Mouse (Mus musculus): ENCODE results near the gene Diaph2. TPM values are rescaled to one million over a fixed set of nuclear protein-coding genes. Genes with fewer than 3 reads are reported as not detected.
"Not testable (repeated sequence)": the region's sequence is repeated elsewhere in the genome, so short reads cannot be mapped to it uniquely, and the experiment has no call there.

The Diaph2 gene
- polyA plus RNA-seq, 1 experiment = 13.2 TPM

DNA sequence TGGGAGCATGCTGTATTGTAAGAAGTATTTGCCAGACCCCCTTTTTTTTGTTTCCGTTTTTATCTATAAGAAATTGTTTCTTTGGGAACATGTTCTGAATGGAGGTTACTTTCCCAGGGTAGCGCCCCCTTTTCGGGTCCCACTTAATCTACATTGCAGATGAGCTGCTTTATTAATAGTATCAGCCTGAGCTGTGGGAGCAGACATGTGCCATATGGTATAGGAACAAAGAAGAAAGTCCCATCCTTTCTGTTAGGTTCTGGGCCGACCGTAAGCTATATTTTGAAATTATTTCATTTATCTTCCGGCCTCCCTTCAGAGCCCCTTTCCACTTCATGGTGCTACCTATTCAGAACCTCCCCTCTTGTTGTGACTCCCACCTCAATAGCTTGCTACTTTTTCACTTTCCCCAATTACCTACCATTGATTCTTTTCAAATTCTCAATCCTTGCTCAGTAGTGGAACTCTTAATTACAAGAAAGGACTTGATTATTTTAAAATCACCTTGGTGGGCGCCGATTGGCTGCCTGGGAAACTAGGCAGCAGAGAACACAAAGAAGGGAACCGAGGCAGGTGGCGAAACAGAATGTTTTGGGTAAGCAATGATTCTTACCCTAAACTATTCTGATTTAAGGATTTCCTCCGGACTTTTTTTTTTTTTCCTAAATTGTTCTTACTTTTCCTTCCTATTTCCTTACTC lies 24.2 kb downstream of the Diaph2 start:
- WGBS = 82% methylated on average over 11 of the region's 11 CpGs
- Histone ChIP-seq H3K4me1 (ENCODE audit: control insufficient read depth, insufficient read depth, low read length) (no peaks in the 10 kb centered on the region), H3K4me3 (replicated peaks; ENCODE audit: control insufficient read depth, low read depth, low read length) (no peak overlapping the region), H3K27ac (ENCODE audit: control insufficient read depth, insufficient read depth, low read depth, low read length, poor library complexity) (no peak overlapping the region)
- TF ChIP-seq POLR2A (IDR thresholded peaks at IDR 0.05; ENCODE audit: borderline replicate concordance, control insufficient read depth, low read depth, low read length) (no peak), CTCF (IDR thresholded peaks at IDR 0.05; ENCODE audit: control insufficient read depth, insufficient read depth, low read length) (no peak)

DNA sequence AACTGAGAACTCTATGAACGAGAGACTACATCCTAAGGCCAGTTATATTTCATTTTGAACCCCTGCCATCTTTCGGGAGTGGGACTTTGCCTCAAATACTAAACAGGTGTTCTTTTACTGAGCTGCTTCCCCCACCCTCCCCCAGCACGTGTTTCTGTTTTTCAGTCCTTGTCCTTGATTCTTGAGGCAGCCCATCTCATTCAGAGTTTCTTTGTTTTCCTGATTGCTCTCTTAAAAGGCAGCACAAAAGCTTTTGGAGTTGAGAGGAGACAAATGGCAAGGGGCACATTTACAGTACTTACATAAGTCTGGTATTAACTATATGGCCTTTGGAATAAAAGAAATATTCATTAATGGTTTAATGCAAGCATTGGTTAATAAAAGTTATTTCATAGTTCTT lies 24.9 kb downstream of the Diaph2 start:
- H3K4me1 ChIP-seq (ENCODE audit: control insufficient read depth, insufficient read depth, low read length) = no peaks in the 10 kb centered on the region
- no peak for TF ChIP-seq POLR2A (IDR thresholded peaks at IDR 0.05; ENCODE audit: borderline replicate concordance, control insufficient read depth, low read depth, low read length)
- no peak for TF ChIP-seq CTCF (IDR thresholded peaks at IDR 0.05; ENCODE audit: control insufficient read depth, insufficient read depth, low read length)
- WGBS = 69% methylated on average over 3 of the region's 3 CpGs
- H3K27ac ChIP-seq (ENCODE audit: control insufficient read depth, insufficient read depth, low read depth, low read length, poor library complexity) = no peak overlapping the region
- H3K4me3 ChIP-seq (replicated peaks; ENCODE audit: control insufficient read depth, low read depth, low read length) = no peak overlapping the region

DNA sequence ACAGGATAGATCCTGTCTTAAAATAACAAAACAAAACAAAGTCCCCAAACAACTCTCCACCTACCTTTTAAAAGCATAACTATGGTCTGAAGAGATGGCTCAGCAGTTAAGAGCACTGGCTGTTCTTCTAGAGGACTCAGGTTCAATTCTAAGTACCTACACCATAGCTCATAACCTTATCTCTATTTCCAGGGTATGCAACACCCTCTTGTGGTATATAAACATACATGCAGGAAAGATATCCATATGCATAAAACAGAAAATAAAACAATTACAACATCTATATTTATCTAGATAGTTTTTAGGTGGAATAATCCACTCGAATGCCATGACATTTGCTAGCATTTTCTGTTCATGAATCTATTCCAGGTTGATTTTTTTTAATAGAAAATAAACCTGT lies 27.2 kb downstream of the Diaph2 start:
- Histone ChIP-seq H3K4me1 (ENCODE audit: control insufficient read depth, insufficient read depth, low read length) (no peaks in the 10 kb centered on the region), H3K27ac (ENCODE audit: control insufficient read depth, insufficient read depth, low read depth, low read length, poor library complexity) (no peak overlapping the region), H3K4me3 (replicated peaks; ENCODE audit: control insufficient read depth, low read depth, low read length) (no peak overlapping the region)
- 38% methylated on average over 1 of the region's 1 CpGs for WGBS
- TF ChIP-seq POLR2A (IDR thresholded peaks at IDR 0.05; ENCODE audit: borderline replicate concordance, control insufficient read depth, low read depth, low read length) (no peak), CTCF (IDR thresholded peaks at IDR 0.05; ENCODE audit: control insufficient read depth, insufficient read depth, low read length) (no peak)

DNA sequence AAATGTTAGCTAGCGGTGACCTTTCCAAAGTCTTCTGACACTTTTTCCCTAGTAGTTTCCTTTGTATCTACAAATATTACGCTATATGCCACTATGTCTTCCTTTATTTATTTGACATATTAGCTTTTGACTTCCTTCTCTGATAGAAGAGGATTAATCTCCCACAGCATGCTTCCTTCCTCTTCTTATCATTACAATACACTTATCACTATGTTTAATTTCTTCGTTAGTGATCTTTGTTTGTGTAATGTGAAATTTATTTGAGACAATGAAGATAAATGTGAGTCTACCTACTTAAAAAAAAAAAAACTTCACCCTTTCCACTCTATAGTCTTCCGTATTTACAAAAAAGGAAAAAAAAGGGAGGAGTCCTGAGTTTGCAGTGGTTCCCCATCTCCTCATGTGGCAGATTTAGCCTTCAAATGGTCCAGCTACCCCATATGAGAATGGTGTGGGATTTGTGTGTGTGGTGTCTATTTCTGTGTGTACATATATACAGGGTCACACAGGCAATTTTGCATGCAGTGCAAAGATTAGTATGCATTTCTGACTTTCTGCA lies 27.9 kb downstream of the Diaph2 start:
- no peak for TF ChIP-seq POLR2A (IDR thresholded peaks at IDR 0.05; ENCODE audit: borderline replicate concordance, control insufficient read depth, low read depth, low read length)
- Histone ChIP-seq H3K4me3 (replicated peaks; ENCODE audit: control insufficient read depth, low read depth, low read length) (no peak overlapping the region), H3K27ac (ENCODE audit: control insufficient read depth, insufficient read depth, low read depth, low read length, poor library complexity) (no peak overlapping the region), H3K4me1 (ENCODE audit: control insufficient read depth, insufficient read depth, low read length) (no peaks in the 10 kb centered on the region)
- WGBS = 28% methylated on average over 4 of the region's 4 CpGs

DNA sequence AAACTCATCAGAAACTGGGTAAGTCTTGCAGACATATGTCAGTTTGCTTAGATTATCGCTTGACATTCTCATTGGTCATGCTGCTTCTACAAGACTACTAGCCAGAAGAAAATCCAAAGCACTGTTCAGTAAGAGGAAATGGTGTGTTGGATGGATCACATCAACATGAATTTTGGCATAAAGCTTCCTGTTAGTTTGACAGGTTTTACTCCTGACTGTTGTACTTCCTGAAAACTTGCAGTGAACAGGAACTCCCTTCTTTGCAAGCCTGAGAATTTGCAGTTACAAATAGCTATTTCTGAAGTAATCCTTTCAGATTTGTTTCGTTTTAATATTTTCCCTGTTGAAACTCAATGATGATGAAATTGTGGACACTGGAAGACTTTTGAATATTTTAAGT lies 32.3 kb downstream of the Diaph2 start:
- Histone ChIP-seq H3K4me1 (ENCODE audit: control insufficient read depth, insufficient read depth, low read length) (no peaks in the 10 kb centered on the region), H3K27ac (ENCODE audit: control insufficient read depth, insufficient read depth, low read depth, low read length, poor library complexity) (no peak overlapping the region), H3K4me3 (replicated peaks; ENCODE audit: control insufficient read depth, low read depth, low read length) (no peak overlapping the region)
- TF ChIP-seq CTCF (IDR thresholded peaks at IDR 0.05; ENCODE audit: control insufficient read depth, insufficient read depth, low read length) (no peak), POLR2A (IDR thresholded peaks at IDR 0.05; ENCODE audit: borderline replicate concordance, control insufficient read depth, low read depth, low read length) (no peak)
- 38% methylated on average over 2 of the region's 2 CpGs for WGBS

DNA sequence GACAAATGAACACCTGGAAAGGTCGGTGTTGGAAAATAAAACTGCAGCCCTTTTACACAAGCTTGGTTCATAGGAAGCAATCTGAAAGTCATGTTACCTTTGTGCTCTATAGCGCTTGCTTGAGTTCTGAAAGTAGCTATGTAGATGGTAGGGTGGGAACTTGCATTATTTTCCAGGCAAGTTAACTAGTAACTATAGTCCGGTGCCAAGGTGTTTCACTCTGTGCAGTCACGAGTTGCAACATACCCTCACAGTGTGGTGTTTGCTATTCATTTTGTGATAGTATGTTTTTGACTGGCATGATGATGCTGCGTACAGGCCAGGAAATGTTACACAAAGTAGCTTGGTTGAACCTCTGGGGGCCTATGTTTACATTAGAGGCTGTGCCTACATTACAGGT lies 34.5 kb downstream of the Diaph2 start:
- 61% methylated on average over 5 of the region's 5 CpGs for WGBS
- H3K4me3 ChIP-seq (replicated peaks; ENCODE audit: control insufficient read depth, low read depth, low read length) = no peak overlapping the region
- TF ChIP-seq CTCF (IDR thresholded peaks at IDR 0.05; ENCODE audit: control insufficient read depth, insufficient read depth, low read length) (no peak), POLR2A (IDR thresholded peaks at IDR 0.05; ENCODE audit: borderline replicate concordance, control insufficient read depth, low read depth, low read length) (no peak)
- no peak overlapping the region for H3K27ac ChIP-seq (ENCODE audit: control insufficient read depth, insufficient read depth, low read depth, low read length, poor library complexity)
- H3K4me1 ChIP-seq (ENCODE audit: control insufficient read depth, insufficient read depth, low read length) = no peaks in the 10 kb centered on the region

DNA sequence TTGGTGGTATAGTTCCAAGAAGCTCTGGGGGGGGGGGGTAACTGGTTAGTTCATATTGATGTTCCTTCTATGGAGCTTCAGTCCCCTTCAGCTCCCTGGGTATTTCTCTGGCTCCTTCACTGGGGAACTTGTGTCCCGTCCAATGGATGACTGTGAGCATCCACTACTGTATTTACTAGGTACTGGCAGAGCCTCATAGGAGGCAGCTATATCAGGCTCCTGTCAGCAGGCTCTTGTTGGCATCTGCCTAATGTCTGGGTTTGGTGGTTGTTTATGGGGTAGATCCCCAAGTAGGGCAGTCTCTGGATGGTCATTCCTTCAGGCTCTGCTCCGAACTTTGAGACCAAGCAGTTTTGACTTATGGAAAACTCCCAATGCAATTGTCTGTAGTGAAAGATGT lies 50.4 kb downstream of the Diaph2 start:
- H3K27ac ChIP-seq (ENCODE audit: control insufficient read depth, insufficient read depth, low read depth, low read length, poor library complexity); H3K4me1 ChIP-seq (ENCODE audit: control insufficient read depth, insufficient read depth, low read length); H3K4me3 ChIP-seq (replicated peaks; ENCODE audit: control insufficient read depth, low read depth, low read length): not testable (repeated sequence)
- 81% methylated on average over 2 of the region's 2 CpGs for WGBS

DNA sequence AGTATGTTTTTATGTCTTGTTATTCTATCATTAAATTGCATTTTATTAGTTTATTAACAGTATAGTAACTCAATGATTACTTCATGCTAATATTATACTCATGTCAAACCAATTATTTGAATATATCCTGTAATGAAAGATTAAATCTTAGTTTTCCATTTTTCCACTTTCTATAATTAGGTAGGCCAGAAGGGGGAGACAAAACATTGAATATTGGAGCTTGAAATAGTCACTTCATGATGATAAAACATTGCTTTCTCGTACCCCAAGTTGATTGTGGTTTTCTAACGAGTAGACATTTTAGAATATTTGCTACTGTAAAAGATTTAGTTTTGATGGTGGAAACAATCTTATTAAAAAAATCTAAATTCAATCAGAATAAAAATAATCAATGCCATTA lies 82.4 kb downstream of the Diaph2 start:
- no peak for TF ChIP-seq POLR2A (IDR thresholded peaks at IDR 0.05; ENCODE audit: borderline replicate concordance, control insufficient read depth, low read depth, low read length)
- TF ChIP-seq CTCF (IDR thresholded peaks at IDR 0.05; ENCODE audit: control insufficient read depth, insufficient read depth, low read length) = no peak
- WGBS = 23% methylated on average over 2 of the region's 2 CpGs
- no peak overlapping the region for H3K27ac ChIP-seq (ENCODE audit: control insufficient read depth, insufficient read depth, low read depth, low read length, poor library complexity)
- no peak overlapping the region for H3K4me3 ChIP-seq (replicated peaks; ENCODE audit: control insufficient read depth, low read depth, low read length)
- no peaks in the 10 kb centered on the region for H3K4me1 ChIP-seq (ENCODE audit: control insufficient read depth, insufficient read depth, low read length)

DNA sequence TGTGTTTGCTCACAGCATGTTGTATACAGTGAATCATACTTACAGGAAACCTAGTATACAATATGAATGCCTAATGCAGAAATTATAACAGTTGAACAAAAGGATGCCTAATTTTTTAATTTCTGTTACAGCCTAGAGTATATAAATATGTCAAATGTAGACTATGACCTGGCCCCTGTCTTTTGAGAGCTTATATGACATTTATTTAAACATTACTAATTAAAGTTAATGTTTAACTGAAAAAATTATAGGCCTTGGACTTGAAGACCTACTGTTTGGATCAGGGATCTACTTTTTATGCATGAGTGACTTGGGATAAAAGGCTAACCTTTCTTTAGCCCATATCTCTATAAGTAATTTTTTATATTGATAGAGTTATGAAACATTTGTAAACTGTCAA lies 84.3 kb downstream of the Diaph2 start:
- TF ChIP-seq POLR2A (IDR thresholded peaks at IDR 0.05; ENCODE audit: borderline replicate concordance, control insufficient read depth, low read depth, low read length) (no peak), CTCF (IDR thresholded peaks at IDR 0.05; ENCODE audit: control insufficient read depth, insufficient read depth, low read length) (no peak)
- H3K27ac ChIP-seq (ENCODE audit: control insufficient read depth, insufficient read depth, low read depth, low read length, poor library complexity) = no peak overlapping the region
- no peak overlapping the region for H3K4me3 ChIP-seq (replicated peaks; ENCODE audit: control insufficient read depth, low read depth, low read length)
- no peaks in the 10 kb centered on the region for H3K4me1 ChIP-seq (ENCODE audit: control insufficient read depth, insufficient read depth, low read length)

Data from bone marrow, adult 2 months (tissue).